Mouse (Mus musculus) urinary bladder, postnatal 4 days (tissue): ENCODE data around the gene Yars2.
"Not testable (repeated sequence)": the region's sequence is repeated elsewhere in the genome, so short reads cannot be mapped to it uniquely, and the experiment has no call there.

Source experiments
- DNase-seq, 2 experiments: peaks; one replicate each; pipeline ENCODE4 v3.0.0; 2021 to 2022; ENCODE audit warnings: low spot score in 2 of 2

Gene Yars2

GRCm38 (mm10) chr16:16302369-16303137 is at the start of gene Yars2:
TSS of gene Yars2 (plus strand) at chr16:16302965.
- peak; percentile 87 to 88 for DNase-seq

GRCm38 (mm10) chr16:16253326-16254074 is 49.3 kb upstream of the Yars2 start:
- DNase-seq, result peak in 1 of 2 experiments; percentile 26

- no peak for DNase-seq
Measured at GRCm38 (mm10) chr16:16255217-16255616, 47.5 kb upstream of the Yars2 start.

GRCm38 (mm10) chr16:16255874-16256273 is 46.9 kb upstream of the Yars2 start:
- no peak for DNase-seq

- DNase-seq, result no peak
Measured at GRCm38 (mm10) chr16:16256672-16257071, 46.1 kb upstream of the Yars2 start.

GRCm38 (mm10) chr16:16260882-16261281 is 41.9 kb upstream of the Yars2 start:
- DNase-seq, result no peak

GRCm38 (mm10) chr16:16261481-16261880 is 41.3 kb upstream of the Yars2 start:
- no peak for DNase-seq

- no peak for DNase-seq
Measured at GRCm38 (mm10) chr16:16262436-16262835, 40.3 kb upstream of the Yars2 start.

GRCm38 (mm10) chr16:16272978-16273377 is 29.8 kb upstream of the Yars2 start:
- DNase-seq, result no peak

- no peak for DNase-seq
Measured at GRCm38 (mm10) chr16:16273752-16274151, 29.0 kb upstream of the Yars2 start.

- DNase-seq, result peak; percentile 33 to 60
Measured at GRCm38 (mm10) chr16:16303138-16303827, 518 bp downstream of the Yars2 start.

- DNase-seq, result no peak
Measured at GRCm38 (mm10) chr16:16303888-16304287, 1.1 kb downstream of the Yars2 start.

GRCm38 (mm10) chr16:16311319-16311718 is 8.6 kb downstream of the Yars2 start:
- DNase-seq, result no peak

GRCm38 (mm10) chr16:16325775-16326336 is 23.1 kb downstream of the Yars2 start:
- no peak for DNase-seq

- no peak for DNase-seq
Measured at GRCm38 (mm10) chr16:16346420-16346819, 43.7 kb downstream of the Yars2 start.

- DNase-seq, result no peak
Measured at GRCm38 (mm10) chr16:16357908-16358307, 55.1 kb downstream of the Yars2 start.

GRCm38 (mm10) chr16:16358481-16359100 is 55.8 kb downstream of the Yars2 start, which contains the start of gene Dnm1l:
TSS of gene Dnm1l (minus strand) at chr16:16358959.
- DNase-seq, result peak; percentile 87 to 93

GRCm38 (mm10) chr16:16359101-16359482 is 56.3 kb downstream of the Yars2 start:
- DNase-seq, result not testable (repeated sequence)
